Mouse (Mus musculus) intestine, postnatal 0 days (tissue): ENCODE data around the gene Tinagl1. TPM values are rescaled to one million over a fixed set of nuclear protein-coding genes. Genes with fewer than 3 reads are reported as not detected.
A peak's percentile ranks its signal among the peaks of the same experiment; 100 is the strongest.

ENCODE experiments used
- ATAC-seq: fragments of 200-750 bp; cut with Nextera tagmentation; 2 replicates; pipeline ENCODE4 v1.8.0; 2017; ENCODE audit warnings: mild to moderate bottlenecking, moderate TSS enrichment, moderate library complexity
- H3K27ac ChIP-seq: fragments of 300-500 bp; sonication (generic); 2 replicates; pipeline ENCODE4 v1.5.1; 2014; ENCODE audit warnings: mild to moderate bottlenecking, low read depth, low read length, moderate library complexity
- H3K27me3 ChIP-seq: fragments of 300-500 bp; sonication (generic); replicated peaks from 2 replicates; pipeline ENCODE4 v1.6.1; 2014; ENCODE audit warnings: low read length, mixed read lengths; ENCODE audit not compliant: control insufficient read depth, insufficient read depth
- H3K36me3 ChIP-seq: fragments of 300-500 bp; sonication (generic); 2 replicates; pipeline ENCODE4 v1.6.1; 2014; ENCODE audit warnings: mild to moderate bottlenecking, moderate library complexity; ENCODE audit not compliant: control insufficient read depth, insufficient read depth
- H3K4me1 ChIP-seq: fragments of 300-500 bp; sonication (generic); replicated peaks from 2 replicates; pipeline ENCODE4 v1.6.1; 2014; ENCODE audit warnings: antibody characterized with exemption, low read length, mixed read lengths; ENCODE audit not compliant: control insufficient read depth, insufficient read depth
- H3K4me2 ChIP-seq: fragments of 300-500 bp; sonication (generic); replicated peaks from 2 replicates; pipeline ENCODE4 v1.6.1; 2014; ENCODE audit warnings: low read depth, mild to moderate bottlenecking, moderate library complexity
- H3K4me3 ChIP-seq: fragments of 300-500 bp; sonication (generic); 2 replicates; pipeline ENCODE4 v1.5.1; 2014; ENCODE audit warnings: low read depth, low read length
- H3K9ac ChIP-seq: fragments of 300-500 bp; sonication (generic); 2 replicates; pipeline ENCODE4 v1.6.1; 2014; ENCODE audit warnings: mild to moderate bottlenecking, low read depth, low read length
- H3K9me3 ChIP-seq: fragments of 300-500 bp; sonication (generic); 2 replicates; pipeline ENCODE4 v1.6.1; 2016; ENCODE audit warnings: mixed run types; ENCODE audit not compliant: control insufficient read depth
- CTCF ChIP-seq: sonication (generic); IDR thresholded peaks from 2 replicates; pipeline ENCODE4 v1.5.1; 2016; ENCODE audit warnings: low read depth, mild to moderate bottlenecking, control low read depth, antibody characterized with exemption, moderate library complexity
- WGBS: fragments of 180-500 bp; shearing (Covaris S2); extraction: QIAGEN DNeasy Blood & Tissue Kit; methylation state at CpG from one replicate; pipeline ENCODE4 v1.1.7; 2014; 5-methylcytosine and 5-hydroxymethylcytosine counted together
- polyA plus RNA-seq: library from polyadenylated mRNA; unstranded; fragments of >200 nt; fragmentation: Nextera tagmentation; extraction: Ambion mirVana; gene quantifications from 2 replicates; pipeline ENCODE4 v1.2.1, GENCODE M21; 2015

The Tinagl1 gene
- polyA plus RNA-seq, 1 experiment from 2014 or later, result 88.8 TPM

DNA sequence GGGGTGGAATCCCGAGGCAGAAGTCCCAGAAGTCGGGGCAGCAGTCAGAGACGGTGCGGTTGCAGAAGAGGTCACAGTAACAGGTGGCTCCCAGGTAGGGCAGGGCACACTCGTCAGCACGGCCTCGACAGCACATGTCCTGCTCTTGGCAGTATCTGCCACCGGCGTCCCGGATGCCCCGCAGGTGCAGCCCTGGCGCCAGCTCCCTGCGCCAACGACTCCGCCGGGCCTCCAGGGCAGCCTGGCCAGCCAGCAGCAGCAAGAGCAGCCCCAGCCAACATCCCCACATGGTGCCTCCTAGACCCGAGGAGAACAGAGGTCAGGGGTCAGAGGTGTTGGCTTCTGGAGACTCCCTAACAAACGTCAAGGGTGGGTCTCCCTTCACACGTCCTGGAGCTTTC is 1.0 kb downstream of the Tinagl1 start:
- peaks cover 20% of the 10 kb centered on the region; the same call in 1 of the 2 replicates for H3K36me3 ChIP-seq
- no peaks in the 10 kb centered on the region for H3K9me3 ChIP-seq
- H3K9ac ChIP-seq, result peak overlapping the region; percentile 57
- TF ChIP-seq CTCF, result no peak
- H3K4me1 ChIP-seq, result peaks cover 18% of the 10 kb centered on the region
- H3K4me3 ChIP-seq, result peak overlapping the region; percentile 42
- ATAC-seq, result 0 out of 2 replicates have a peak, but pooled peaks have one; percentile 7
- 24% methylated on average over 19 of the region's 19 CpGs for WGBS
- H3K27me3 ChIP-seq, result no peaks in the 10 kb centered on the region
- H3K4me2 ChIP-seq, result peak overlapping the region; percentile 72
- H3K27ac ChIP-seq, result peak overlapping the region; percentile 87

DNA sequence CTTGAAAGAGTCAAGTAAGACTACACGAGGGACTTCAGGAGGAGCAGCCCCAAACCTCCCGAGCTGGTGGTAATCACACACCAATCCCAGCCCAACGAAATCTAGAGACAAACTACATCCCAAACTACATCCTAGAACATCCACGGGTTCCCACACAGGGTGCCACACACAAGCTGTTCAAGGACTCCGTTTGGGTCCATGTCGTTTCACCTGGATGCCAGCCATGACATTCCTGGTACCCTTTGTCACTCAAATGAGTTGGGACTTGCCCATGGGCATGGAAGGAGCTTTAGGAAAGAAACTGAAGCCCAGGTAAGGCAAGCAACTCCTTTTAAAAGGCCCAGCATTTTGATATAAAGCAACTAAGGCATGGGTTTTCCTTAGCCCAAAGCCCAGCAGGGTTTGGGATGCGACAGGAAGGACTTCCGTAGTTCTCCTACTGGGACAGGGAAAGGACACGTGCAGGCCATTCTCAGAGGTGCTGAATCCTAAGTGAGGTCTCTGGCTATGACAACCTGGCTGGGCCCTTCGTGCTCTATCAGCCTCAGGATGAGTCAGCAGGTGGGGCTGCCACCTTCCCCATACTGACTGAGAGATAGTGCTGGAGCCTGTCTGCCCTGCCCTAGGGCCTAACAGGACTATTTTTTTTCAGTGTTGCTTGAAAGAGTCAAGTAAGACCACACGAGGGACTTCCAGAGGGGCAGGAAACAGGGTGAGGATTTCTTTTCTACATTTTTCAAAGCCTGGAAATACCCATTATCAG is 1.7 kb downstream of the Tinagl1 start:
- no peak for TF ChIP-seq CTCF
- H3K27ac ChIP-seq, result peak overlapping the region; percentile 87
- H3K4me3 ChIP-seq, result peak overlapping the region; percentile 42
- peak overlapping the region; percentile 72 for H3K4me2 ChIP-seq
- H3K27me3 ChIP-seq, result no peaks in the 10 kb centered on the region
- H3K36me3 ChIP-seq, result peaks cover 20% of the 10 kb centered on the region; the same call in 1 of the 2 replicates
- peak overlapping the region; percentile 57; the same call in 1 of the 2 replicates for H3K9ac ChIP-seq
- no peak for ATAC-seq
- WGBS, result 50% methylated on average over 11 of the region's 11 CpGs
- H3K4me1 ChIP-seq, result peaks cover 25% of the 10 kb centered on the region
- H3K9me3 ChIP-seq, result no peaks in the 10 kb centered on the region

DNA sequence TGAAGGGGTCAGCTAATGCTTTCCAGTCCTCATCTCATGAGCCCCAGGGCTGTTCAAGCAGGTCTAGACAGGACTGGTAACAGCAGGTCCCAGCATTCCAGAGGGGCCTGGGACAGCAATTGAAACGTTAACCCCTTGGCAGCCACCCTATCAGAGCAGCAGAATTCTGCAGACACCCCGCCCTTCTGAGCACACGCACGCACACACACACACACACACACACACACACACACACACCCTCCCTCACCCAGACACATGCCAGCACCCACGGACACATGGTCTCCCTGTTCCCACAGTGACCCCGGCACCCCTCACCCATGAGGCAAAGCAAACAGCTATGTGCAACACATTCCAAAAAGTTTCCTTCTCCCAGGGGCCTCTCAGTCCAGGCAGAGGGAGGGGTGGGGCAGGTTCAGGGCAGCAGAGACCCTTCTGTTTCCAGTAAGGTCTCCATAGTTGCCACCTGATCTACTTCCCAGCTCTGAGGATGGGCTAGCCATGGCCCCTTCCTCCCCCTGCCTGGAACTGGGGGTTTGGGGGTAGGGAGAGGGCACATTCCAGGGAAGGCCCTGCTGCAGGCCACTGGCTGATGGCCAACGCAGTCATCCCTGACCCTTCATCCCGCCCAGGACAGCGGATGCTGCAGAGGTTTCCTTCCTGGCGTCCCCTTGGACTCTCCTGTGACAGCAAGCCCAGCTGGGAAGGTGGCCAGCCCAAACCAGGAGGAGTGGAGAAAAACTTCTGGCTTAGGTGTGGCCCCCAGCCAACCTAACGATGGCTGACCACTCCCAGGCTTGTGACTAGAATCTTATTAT is 2.8 kb downstream of the Tinagl1 start:
- H3K27me3 ChIP-seq, result no peaks in the 10 kb centered on the region
- peak overlapping the region; percentile 72 for H3K4me2 ChIP-seq
- WGBS, result 36% methylated on average over 11 of the region's 11 CpGs
- H3K9me3 ChIP-seq, result no peaks in the 10 kb centered on the region
- H3K27ac ChIP-seq, result peak overlapping the region; percentile 50; the same call in 1 of the 2 replicates
- ATAC-seq, result no peak
- peaks cover 26% of the 10 kb centered on the region; the same call in 1 of the 2 replicates for H3K36me3 ChIP-seq
- no peak for TF ChIP-seq CTCF
- no peak overlapping the region for H3K9ac ChIP-seq
- peaks cover 35% of the 10 kb centered on the region for H3K4me1 ChIP-seq
- 0 out of 2 replicates have a peak overlapping the region, but pooled peaks have one; percentile 2 for H3K4me3 ChIP-seq

DNA sequence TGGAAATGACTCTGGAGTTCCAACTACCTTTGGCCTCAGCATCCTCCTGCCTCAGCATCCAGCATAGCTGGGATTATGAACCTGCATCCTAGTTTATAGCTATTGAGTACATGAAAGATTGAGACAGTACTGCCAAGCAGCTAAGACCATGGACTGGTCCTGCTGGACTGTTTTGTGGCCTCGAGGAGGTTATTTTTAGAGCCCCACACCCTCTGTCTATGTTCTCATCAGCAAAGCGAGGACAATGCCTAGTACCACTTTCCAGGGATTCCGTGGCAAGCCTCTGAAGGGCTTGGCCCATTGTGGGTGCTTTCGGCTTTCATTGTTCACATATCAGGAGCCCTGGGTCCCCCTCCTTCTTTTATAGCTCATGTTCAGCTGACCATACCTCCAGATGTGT is 4.6 kb downstream of the Tinagl1 start:
- ATAC-seq, result no peak
- Histone ChIP-seq H3K27ac (no peak overlapping the region), H3K36me3 (peaks cover 42% of the 10 kb centered on the region; the same call in 1 of the 2 replicates), H3K27me3 (no peaks in the 10 kb centered on the region), H3K4me1 (peaks cover 31% of the 10 kb centered on the region), H3K9me3 (no peaks in the 10 kb centered on the region), H3K4me2 (no peak overlapping the region), H3K4me3 (no peak overlapping the region), H3K9ac (no peak overlapping the region)
- TF ChIP-seq CTCF, result no peak
- WGBS, result 71% methylated on average over 4 of the region's 4 CpGs

DNA sequence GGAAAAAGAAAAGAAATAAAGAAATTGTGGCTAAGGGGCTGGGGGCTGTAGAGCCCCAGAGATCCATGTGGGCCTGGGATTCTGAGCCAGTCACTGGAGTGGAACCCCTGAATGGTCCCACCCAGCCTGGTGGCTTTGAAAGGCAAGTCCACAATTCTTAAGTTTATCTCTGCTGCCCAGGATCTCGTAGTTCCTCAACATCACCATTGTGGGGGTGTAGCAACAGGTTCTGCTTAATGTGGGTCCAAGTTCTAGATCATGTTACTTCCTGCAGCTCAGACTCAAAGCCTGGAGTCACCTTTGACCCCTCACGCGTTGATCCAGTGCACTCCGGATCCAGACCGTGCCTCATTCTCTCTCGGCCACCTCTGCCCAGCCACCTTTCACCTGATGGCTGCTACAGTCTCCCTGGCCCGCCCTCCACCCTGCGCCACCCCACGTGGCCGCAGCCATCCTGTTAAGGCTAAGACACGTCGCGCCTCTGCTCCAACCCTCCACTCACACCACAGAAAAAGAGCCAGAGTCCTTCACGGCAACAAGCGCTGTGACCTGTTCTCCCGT is 5.4 kb downstream of the Tinagl1 start:
- WGBS, result 70% methylated on average over 16 of the region's 16 CpGs
- Histone ChIP-seq H3K36me3 (peaks cover 44% of the 10 kb centered on the region; the same call in 1 of the 2 replicates), H3K4me1 (peaks cover 28% of the 10 kb centered on the region), H3K9me3 (no peaks in the 10 kb centered on the region), H3K27me3 (no peaks in the 10 kb centered on the region), H3K4me2 (no peak overlapping the region), H3K27ac (no peak overlapping the region), H3K9ac (no peak overlapping the region), H3K4me3 (no peak overlapping the region)
- TF ChIP-seq CTCF, result no peak
- ATAC-seq, result no peak
